Mouse (Mus musculus) stomach, embryonic 15.5 days (tissue): ENCODE data around the gene Gabrg2. TPM values are rescaled to one million over a fixed set of nuclear protein-coding genes. Genes with fewer than 3 reads are reported as not detected.

Source experiments
- ATAC-seq: fragments of 200-750 bp; cut with Nextera tagmentation; 2 replicates; pipeline ENCODE4 v1.8.0; 2017; ENCODE audit warnings: low read depth, moderate number of reproducible peaks, moderate TSS enrichment; ENCODE audit not compliant: insufficient read depth, low FRiP score
- H3K27ac ChIP-seq: fragments of 300-500 bp; sonication (generic); 2 replicates; pipeline ENCODE4 v1.5.1; 2015; ENCODE audit warnings: mild to moderate bottlenecking, inconsistent platforms
- H3K27me3 ChIP-seq: fragments of 300-500 bp; sonication (generic); replicated peaks from 2 replicates; pipeline ENCODE4 v1.6.1; 2015; ENCODE audit warnings: inconsistent platforms
- H3K36me3 ChIP-seq: fragments of 300-500 bp; sonication (generic); 2 replicates; pipeline ENCODE4 v1.6.1; 2015; ENCODE audit warnings: inconsistent platforms
- H3K4me1 ChIP-seq: fragments of 300-500 bp; sonication (generic); 2 replicates; pipeline ENCODE4 v1.6.1; 2015; ENCODE audit warnings: inconsistent platforms
- H3K4me2 ChIP-seq: fragments of 300-500 bp; sonication (generic); 2 replicates; pipeline ENCODE4 v1.6.1; 2015; ENCODE audit warnings: mild to moderate bottlenecking, inconsistent platforms
- H3K4me3 ChIP-seq: fragments of 300-500 bp; sonication (generic); replicated peaks from 2 replicates; pipeline ENCODE4 v1.5.1; 2015; ENCODE audit warnings: inconsistent platforms
- H3K9ac ChIP-seq: fragments of 300-500 bp; sonication (generic); 2 replicates; pipeline ENCODE4 v1.6.1; 2015; ENCODE audit warnings: inconsistent platforms
- H3K9me3 ChIP-seq: fragments of 300-500 bp; sonication (generic); 2 replicates; pipeline ENCODE4 v1.6.1; 2016; ENCODE audit warnings: inconsistent platforms
- WGBS: fragments of 180-500 bp; shearing (Covaris S2); methylation state at CpG from one replicate; pipeline ENCODE4 v1.1.7; 2015; 5-methylcytosine and 5-hydroxymethylcytosine counted together
- polyA plus RNA-seq: library from polyadenylated mRNA; unstranded; fragments of >200 nt; fragmentation: Nextera tagmentation; extraction: Ambion mirVana; gene quantifications from 2 replicates; pipeline ENCODE4 v1.2.1, GENCODE M21; 2015

Gabrg2 gene
- polyA plus RNA-seq, 1 experiment from 2014 or later, result 1.1 TPM

DNA sequence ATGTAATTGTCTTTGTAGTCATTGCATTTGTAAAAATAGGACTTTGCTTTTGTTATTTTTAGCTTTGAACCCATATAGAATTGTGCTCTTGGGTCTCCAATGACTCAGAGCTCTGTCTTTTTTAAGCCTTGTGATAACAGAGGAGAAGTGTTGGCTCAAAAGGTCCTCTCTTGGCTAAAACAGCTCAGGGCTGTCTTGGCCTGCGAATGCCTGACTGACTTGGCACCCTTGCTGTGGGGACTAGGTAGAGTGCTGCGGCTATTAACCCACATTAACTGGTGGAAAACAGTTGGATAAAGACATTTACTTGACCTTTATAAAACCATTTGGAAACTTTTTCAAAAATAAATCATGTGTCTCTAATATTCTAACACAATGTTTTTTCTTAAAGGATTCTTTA lies 97.0 kb downstream of the Gabrg2 start:
- no peaks in the 10 kb centered on the region for H3K27me3 ChIP-seq
- H3K36me3 ChIP-seq, result no peaks in the 10 kb centered on the region
- H3K4me1 ChIP-seq, result no peaks in the 10 kb centered on the region
- 76% methylated on average over 2 of the region's 2 CpGs for WGBS
- H3K9me3 ChIP-seq, result no peaks in the 10 kb centered on the region
- no peak overlapping the region for H3K9ac ChIP-seq
- H3K27ac ChIP-seq, result no peak overlapping the region
- no peak overlapping the region for H3K4me2 ChIP-seq
- no peak overlapping the region for H3K4me3 ChIP-seq
- no peak for ATAC-seq

Other genes starting within 250 kb of the Gabrg2 start
- gene Gabra1, start 182.1 kb upstream of the Gabrg2 start, polyA plus RNA-seq, result 3.3 and 3.5 TPM in 2 replicates